Mouse (Mus musculus) midbrain, postnatal 0 days (tissue): ENCODE measurements at regions not wholly inside any gene's neighbourhood (a gene's known extent, or its start where the extent isn't known, plus 50 kb on each side); places are given as distances from the start of the nearest gene placed in this dataset.
A peak's percentile ranks its signal among the peaks of the same experiment; 100 is the strongest.

ENCODE experiments used
- ATAC-seq: fragments of 200-750 bp; cut with Nextera tagmentation; 2 replicates; pipeline ENCODE4 v1.8.0; 2017; ENCODE audit warnings: moderate number of reproducible peaks, mild to moderate bottlenecking, moderate TSS enrichment, moderate library complexity; ENCODE audit not compliant: low FRiP score
- DNase-seq: peaks from one replicate; pipeline ENCODE4 v3.0.0-alpha.2; 2015; ENCODE audit warnings: low spot score
- H3K27ac ChIP-seq: fragments of 300-500 bp; sonication (generic); 2 replicates; pipeline ENCODE4 v1.5.1; 2014; ENCODE audit warnings: low read depth, mild to moderate bottlenecking, low read length, mixed read lengths
- H3K27me3 ChIP-seq: fragments of 300-500 bp; sonication (generic); 2 replicates; pipeline ENCODE4 v1.6.1; 2014; ENCODE audit warnings: low read length, control low read depth, mixed read lengths; ENCODE audit not compliant: insufficient read depth
- H3K36me3 ChIP-seq: fragments of 300-500 bp; sonication (generic); 2 replicates; pipeline ENCODE4 v1.6.1; 2014; ENCODE audit warnings: low read length, control low read depth, mixed read lengths; ENCODE audit not compliant: insufficient read depth
- H3K4me1 ChIP-seq: fragments of 300-500 bp; sonication (generic); 2 replicates; pipeline ENCODE4 v1.6.1; 2014; ENCODE audit warnings: mild to moderate bottlenecking, control low read depth, antibody characterized with exemption, low read length, mixed read lengths; ENCODE audit not compliant: insufficient read depth
- H3K4me2 ChIP-seq: fragments of 300-500 bp; sonication (generic); 2 replicates; pipeline ENCODE4 v1.6.1; 2014; ENCODE audit warnings: low read depth, mild to moderate bottlenecking, low read length, mixed read lengths; ENCODE audit not compliant: poor library complexity, severe bottlenecking
- H3K4me3 ChIP-seq: fragments of 300-500 bp; sonication (generic); 2 replicates; pipeline ENCODE4 v1.5.1; 2014; ENCODE audit warnings: low read depth, mild to moderate bottlenecking, low read length, moderate library complexity
- H3K9ac ChIP-seq: fragments of 300-500 bp; sonication (generic); replicated peaks from 2 replicates; pipeline ENCODE4 v1.6.1; 2014; ENCODE audit warnings: mild to moderate bottlenecking, low read length, moderate library complexity, mixed read lengths; ENCODE audit not compliant: poor library complexity, severe bottlenecking
- H3K9me3 ChIP-seq: fragments of 300-500 bp; sonication (generic); 2 replicates; pipeline ENCODE4 v1.6.1; 2016; ENCODE audit warnings: low read length, control low read depth
- CTCF ChIP-seq: IDR thresholded peaks from 2 replicates; pipeline ENCODE4 v1.5.1; 2016; ENCODE audit warnings: antibody characterized with exemption, mild to moderate bottlenecking
- WGBS: fragments of 180-500 bp; shearing (Covaris S2); extraction: QIAGEN DNeasy Blood & Tissue Kit; methylation state at CpG from one replicate; pipeline ENCODE4 v1.1.7; 2014; 5-methylcytosine and 5-hydroxymethylcytosine counted together

GRCm38 (mm10) chrX:10984894-10985293 is 270.1 kb downstream of the Mid1ip1 start:
- no peak overlapping the region for H3K27ac ChIP-seq
- TF ChIP-seq CTCF: no peak
- WGBS: 93% methylated on average over 7 of the region's 7 CpGs
- no peak overlapping the region for H3K9ac ChIP-seq
- no peaks in the 10 kb centered on the region for H3K9me3 ChIP-seq
- no peaks in the 10 kb centered on the region for H3K4me1 ChIP-seq
- no peak overlapping the region for H3K4me2 ChIP-seq
- ATAC-seq (no peak), DNase-seq (no peak)
- H3K4me3 ChIP-seq: no peak overlapping the region
- no peaks in the 10 kb centered on the region for H3K27me3 ChIP-seq
- no peaks in the 10 kb centered on the region for H3K36me3 ChIP-seq

DNA sequence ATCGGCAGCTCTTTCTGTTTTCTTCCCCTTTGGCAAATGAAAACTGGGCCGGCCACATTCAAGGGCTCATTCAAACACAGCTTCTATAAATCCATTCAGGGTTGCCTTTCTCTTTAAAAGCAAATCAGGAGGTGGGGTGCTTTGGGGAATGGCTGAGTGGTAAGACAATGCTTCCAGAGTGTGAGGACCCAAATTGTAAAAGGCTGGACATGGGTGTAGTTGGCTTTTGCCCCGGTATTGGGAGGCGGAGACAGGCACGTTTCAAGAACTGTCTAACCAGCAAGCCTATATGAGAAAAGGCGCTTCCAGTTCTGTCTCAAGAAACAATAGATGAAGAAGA is 277.0 kb downstream of the Mid1ip1 start:
- TF ChIP-seq CTCF: no peak
- no peaks in the 10 kb centered on the region for H3K36me3 ChIP-seq
- DNase-seq (peak; percentile 31), ATAC-seq (peak; percentile 55; the same call in 1 of the 2 replicates)
- WGBS: 36% methylated on average over 6 of the region's 6 CpGs
- H3K9me3 ChIP-seq: no peaks in the 10 kb centered on the region
- H3K4me3 ChIP-seq: no peak overlapping the region
- no peaks in the 10 kb centered on the region for H3K27me3 ChIP-seq
- H3K9ac ChIP-seq: no peak overlapping the region
- no peaks in the 10 kb centered on the region for H3K4me1 ChIP-seq
- H3K4me2 ChIP-seq: peak overlapping the region; percentile 29; the same call in 1 of the 2 replicates
- peak overlapping the region; percentile 71 for H3K27ac ChIP-seq

DNA sequence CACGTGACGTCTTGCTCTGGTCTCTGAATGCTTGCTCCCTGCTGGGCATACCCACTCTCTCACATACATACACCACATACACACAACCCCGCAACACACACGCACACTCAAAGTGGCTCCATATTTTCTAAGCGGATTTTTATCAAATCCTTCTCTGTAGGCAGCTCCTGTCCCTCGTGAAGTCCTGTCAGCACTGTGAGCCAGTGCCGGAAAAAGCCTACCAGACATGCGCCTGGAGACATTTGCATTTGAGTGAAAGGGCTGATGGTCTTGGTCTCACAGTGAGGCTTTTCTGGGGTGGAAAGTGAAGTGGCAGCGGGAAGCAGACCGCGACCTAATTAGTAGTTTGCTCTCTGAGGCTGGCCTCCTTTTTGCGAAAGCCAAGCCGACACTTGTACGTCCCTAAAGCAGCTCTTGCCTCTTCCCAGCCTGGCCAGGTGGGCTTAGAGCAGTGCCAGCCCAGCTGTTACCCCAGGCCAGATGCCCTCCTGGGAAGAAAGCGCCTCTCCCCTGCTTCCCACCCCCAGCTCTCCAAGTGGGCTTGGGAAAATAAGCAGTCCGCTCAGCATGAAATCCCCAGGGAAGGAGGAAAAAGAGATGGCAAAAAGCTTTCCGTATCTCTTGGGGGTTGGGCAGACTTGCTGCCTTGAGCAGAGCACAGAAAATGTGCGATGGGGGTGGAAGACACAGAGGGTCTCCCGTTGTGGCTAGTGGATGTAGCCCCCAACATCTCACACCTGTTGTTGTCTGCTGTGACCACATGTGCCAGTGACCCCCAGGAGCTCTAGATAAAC is 277.6 kb downstream of the Mid1ip1 start:
- WGBS: 23% methylated on average over 19 of the region's 19 CpGs
- DNase-seq: peak; percentile 72
- Histone ChIP-seq H3K4me1 (no peaks in the 10 kb centered on the region), H3K27ac (peak overlapping the region; percentile 71), H3K9me3 (no peaks in the 10 kb centered on the region), H3K36me3 (no peaks in the 10 kb centered on the region), H3K27me3 (no peaks in the 10 kb centered on the region), H3K9ac (no peak overlapping the region; the same call in 1 of the 2 replicates), H3K4me3 (no peak overlapping the region), H3K4me2 (peak overlapping the region; percentile 29; the same call in 1 of the 2 replicates)
- peak; percentile 63 for ATAC-seq
- no peak for TF ChIP-seq CTCF

GRCm38 (mm10) chrX:10993005-10993377 is 278.2 kb downstream of the Mid1ip1 start:
- peak; percentile 60 for DNase-seq

DNA sequence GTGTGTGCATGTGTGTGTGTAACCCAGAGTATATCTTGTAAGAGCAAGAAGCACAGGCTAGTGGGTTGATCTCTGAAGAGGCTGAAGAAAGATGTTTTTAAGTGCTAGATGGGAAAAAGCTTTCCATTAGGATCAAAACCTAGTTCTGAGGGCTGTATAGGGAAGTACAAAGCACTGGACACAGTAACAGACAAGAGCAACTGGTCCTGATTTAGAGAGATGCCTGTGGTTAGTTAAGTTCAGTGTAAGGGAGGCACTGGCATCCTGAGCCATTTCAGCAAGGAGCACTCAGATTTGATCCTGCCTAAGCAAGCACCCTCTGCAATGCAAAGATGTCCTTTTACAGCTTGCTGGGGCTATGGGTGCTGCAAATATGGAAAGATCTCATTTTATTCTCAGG is 280.1 kb downstream of the Mid1ip1 start:
- no peaks in the 10 kb centered on the region for H3K4me1 ChIP-seq
- no peak for TF ChIP-seq CTCF
- no peak for ATAC-seq

More at GRCm38 (mm10) chrX:10993005-10993377, 278.2 kb downstream of the Mid1ip1 start:
- Histone ChIP-seq H3K4me1 (no peaks in the 10 kb centered on the region), H3K27me3 (no peaks in the 10 kb centered on the region), H3K27ac (peak overlapping the region; percentile 71), H3K9me3 (no peaks in the 10 kb centered on the region), H3K36me3 (no peaks in the 10 kb centered on the region), H3K4me3 (no peak overlapping the region), H3K4me2 (peak overlapping the region; percentile 29; the same call in 1 of the 2 replicates), H3K9ac (no peak overlapping the region)
- TF ChIP-seq CTCF: no peak
- peak; percentile 66 for ATAC-seq
- WGBS: 38% methylated on average over 6 of the region's 6 CpGs

GRCm38 (mm10) chrX:11001180-11001579 is 286.4 kb downstream of the Mid1ip1 start:
- 91% methylated on average over 3 of the region's 3 CpGs for WGBS
- no peak overlapping the region for H3K27ac ChIP-seq

More for the DNA sequence above, 280.1 kb downstream of the Mid1ip1 start:
- DNase-seq: no peak
- Histone ChIP-seq H3K36me3 (no peaks in the 10 kb centered on the region), H3K27me3 (no peaks in the 10 kb centered on the region), H3K9ac (no peak overlapping the region), H3K4me2 (no peak overlapping the region), H3K4me3 (no peak overlapping the region), H3K9me3 (no peaks in the 10 kb centered on the region), H3K27ac (no peak overlapping the region)

More at GRCm38 (mm10) chrX:11001180-11001579, 286.4 kb downstream of the Mid1ip1 start:
- TF ChIP-seq CTCF: no peak
- ATAC-seq (no peak), DNase-seq (no peak)
- Histone ChIP-seq H3K4me1 (no peaks in the 10 kb centered on the region), H3K36me3 (no peaks in the 10 kb centered on the region), H3K27me3 (no peaks in the 10 kb centered on the region), H3K4me2 (no peak overlapping the region), H3K9me3 (no peaks in the 10 kb centered on the region), H3K4me3 (no peak overlapping the region), H3K9ac (no peak overlapping the region)
